Mouse (Mus musculus): ENCODE measurements around the gene 4932414N04Rik.

DNA sequence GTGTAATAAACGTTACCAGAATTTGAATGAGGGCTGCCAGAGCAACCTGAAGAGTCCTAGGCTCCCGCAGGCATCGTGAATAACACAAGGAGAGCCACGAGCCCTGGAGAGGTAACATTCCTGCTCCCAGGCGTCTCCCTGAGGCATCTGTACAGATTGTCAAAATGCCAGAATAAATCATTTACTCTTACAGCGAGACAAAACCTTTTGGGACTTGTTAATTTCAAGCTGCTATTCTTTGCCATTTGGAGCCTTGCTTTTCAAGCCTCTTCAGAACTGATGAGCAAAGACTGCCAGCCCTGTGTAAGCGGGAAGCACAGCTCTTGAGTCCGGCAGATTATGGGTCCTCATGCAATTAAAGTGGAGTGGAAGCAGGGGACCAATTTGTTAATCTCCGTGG is 138.3 kb downstream of the 4932414N04Rik start:
- TF ChIP-seq CTCF (IDR thresholded peaks at IDR 0.05; ENCODE audit: low read depth, low read length) (no peak), POLR2A (IDR thresholded peaks at IDR 0.05; ENCODE audit: insufficient read depth, low read length) (no peak), EP300 (IDR thresholded peaks at IDR 0.05; ENCODE audit: insufficient read depth, low read depth, low read length) (no peak)

All from ES-Bruce4 (cell line).